Mouse (Mus musculus) heart, embryonic 11.5 days (tissue): ENCODE results near the gene Nutf2-ps1. TPM values are rescaled to one million over a fixed set of nuclear protein-coding genes. Genes with fewer than 3 reads are reported as not detected.

ENCODE experiments used
- ATAC-seq: fragments of 200-750 bp; cut with Nextera tagmentation; replicated peaks from 2 replicates; pipeline ENCODE4 v1.8.0; 2017; ENCODE audit warnings: moderate library complexity; ENCODE audit not compliant: insufficient number of reproducible peaks, low FRiP score, low TSS enrichment
- H3K27ac ChIP-seq: fragments of 300-500 bp; sonication (generic); 2 replicates; pipeline ENCODE4 v1.5.1; 2014; ENCODE audit warnings: mild to moderate bottlenecking, low read depth, low read length
- H3K27me3 ChIP-seq: fragments of 300-500 bp; sonication (generic); 2 replicates; pipeline ENCODE4 v1.6.1; 2014; ENCODE audit warnings: mild to moderate bottlenecking, low read length, mixed read lengths; ENCODE audit not compliant: control insufficient read depth, insufficient read depth
- H3K36me3 ChIP-seq: fragments of 300-500 bp; sonication (generic); 2 replicates; pipeline ENCODE4 v1.6.1; 2014; ENCODE audit warnings: mild to moderate bottlenecking, low read length, moderate library complexity, mixed read lengths; ENCODE audit not compliant: control insufficient read depth, insufficient read depth
- H3K4me1 ChIP-seq: fragments of 300-500 bp; sonication (generic); 2 replicates; pipeline ENCODE4 v1.6.1; 2014; ENCODE audit warnings: low read length; ENCODE audit not compliant: control insufficient read depth, insufficient read depth
- H3K4me2 ChIP-seq: fragments of 300-500 bp; sonication (generic); 2 replicates; pipeline ENCODE4 v1.6.1; 2014; ENCODE audit warnings: mild to moderate bottlenecking, moderate library complexity
- H3K4me3 ChIP-seq: fragments of 300-500 bp; sonication (generic); 2 replicates; pipeline ENCODE4 v1.5.1; 2014; ENCODE audit warnings: low read depth, low read length
- H3K9ac ChIP-seq: fragments of 300-500 bp; sonication (generic); 2 replicates; pipeline ENCODE4 v1.6.1; 2014; ENCODE audit warnings: mild to moderate bottlenecking, low read depth, low read length, moderate library complexity
- H3K9me3 ChIP-seq: fragments of 300-500 bp; sonication (generic); replicated peaks from 2 replicates; pipeline ENCODE4 v1.6.1; 2016; ENCODE audit warnings: low read length; ENCODE audit not compliant: control insufficient read depth
- WGBS: fragments of 180-500 bp; shearing (Covaris S2); extraction: QIAGEN DNeasy Blood & Tissue Kit; methylation state at CpG from one replicate; pipeline ENCODE4 v1.1.7; 2014; ENCODE audit not compliant: insufficient replicate concordance; 5-methylcytosine and 5-hydroxymethylcytosine counted together
- polyA plus RNA-seq: library from polyadenylated mRNA; unstranded; fragments of >200 nt; fragmentation: Nextera tagmentation; extraction: Ambion mirVana; gene quantifications from 2 replicates; pipeline ENCODE4 v1.2.1, GENCODE M21; 2014

The Nutf2-ps1 gene
- polyA plus RNA-seq, 1 experiment from 2014 or later: 283 TPM

GRCm38 (mm10) chr19:53547597-53547996, 41.3 kb downstream of the Nutf2-ps1 start:
- H3K27me3 ChIP-seq: no peaks in the 10 kb centered on the region
- no peak overlapping the region for H3K9ac ChIP-seq
- no peaks in the 10 kb centered on the region for H3K9me3 ChIP-seq
- H3K27ac ChIP-seq: no peak overlapping the region
- no peak overlapping the region for H3K4me3 ChIP-seq
- no peak overlapping the region for H3K4me2 ChIP-seq
- ATAC-seq: no peak
- WGBS: 59% methylated on average over 8 of the region's 8 CpGs
- H3K4me1 ChIP-seq: 0 out of 2 replicates have a peak, but pooled peaks cover 4% of the 10 kb centered on the region
- no peaks in the 10 kb centered on the region for H3K36me3 ChIP-seq

GRCm38 (mm10) chr19:53544923-53545561, 43.8 kb downstream of the Nutf2-ps1 start:
- Histone ChIP-seq H3K36me3 (0 out of 2 replicates have a peak, but pooled peaks cover 8% of the 10 kb centered on the region), H3K4me1 (no peaks in the 10 kb centered on the region), H3K4me3 (no peak overlapping the region), H3K4me2 (no peak overlapping the region), H3K27ac (no peak overlapping the region), H3K27me3 (no peaks in the 10 kb centered on the region), H3K9ac (no peak overlapping the region), H3K9me3 (no peaks in the 10 kb centered on the region)
- ATAC-seq: no peak
- WGBS: 51% methylated on average over 4 of the region's 4 CpGs

- H3K9me3 ChIP-seq: no peaks in the 10 kb centered on the region
- H3K4me2 ChIP-seq: no peak overlapping the region
- H3K36me3 ChIP-seq: 0 out of 2 replicates have a peak, but pooled peaks cover 8% of the 10 kb centered on the region
- H3K9ac ChIP-seq: no peak overlapping the region
- H3K4me3 ChIP-seq: no peak overlapping the region
- WGBS: 29% methylated on average over 5 of the region's 5 CpGs
- H3K4me1 ChIP-seq: no peaks in the 10 kb centered on the region
- no peak for ATAC-seq
- no peak overlapping the region for H3K27ac ChIP-seq
- H3K27me3 ChIP-seq: no peaks in the 10 kb centered on the region
Observed at GRCm38 (mm10) chr19:53543602-53544001, 45.3 kb downstream of the Nutf2-ps1 start.

GRCm38 (mm10) chr19:53539296-53539695, 49.6 kb downstream of the Nutf2-ps1 start:
- no peaks in the 10 kb centered on the region for H3K4me1 ChIP-seq
- no peaks in the 10 kb centered on the region for H3K9me3 ChIP-seq
- no peak overlapping the region for H3K27ac ChIP-seq
- H3K36me3 ChIP-seq: 0 out of 2 replicates have a peak, but pooled peaks cover 12% of the 10 kb centered on the region
- H3K9ac ChIP-seq: no peak overlapping the region
- no peak overlapping the region for H3K4me2 ChIP-seq
- H3K27me3 ChIP-seq: no peaks in the 10 kb centered on the region
- WGBS: 77% methylated on average over 3 of the region's 3 CpGs
- no peak overlapping the region for H3K4me3 ChIP-seq
- no peak for ATAC-seq

- Histone ChIP-seq H3K9ac (no peak overlapping the region), H3K27me3 (no peaks in the 10 kb centered on the region), H3K4me2 (no peak overlapping the region), H3K4me1 (no peaks in the 10 kb centered on the region), H3K4me3 (no peak overlapping the region), H3K9me3 (no peaks in the 10 kb centered on the region), H3K36me3 (peaks cover 12% of the 10 kb centered on the region; the same call in 1 of the 2 replicates), H3K27ac (no peak overlapping the region)
- ATAC-seq: no peak
- 68% methylated on average over 5 of the region's 5 CpGs for WGBS
Observed at GRCm38 (mm10) chr19:53538796-53539195, 50.1 kb downstream of the Nutf2-ps1 start.

Other genes starting within 250 kb of the Nutf2-ps1 start
- gene Gm10197, start 217.3 kb downstream of the Nutf2-ps1 start, polyA plus RNA-seq: 2.1 and 3.5 TPM in 2 replicates
- 38.4 and 40.0 TPM in 2 replicates for gene Smndc1, start 198.5 kb downstream of the Nutf2-ps1 start, polyA plus RNA-seq
- gene Dusp5, start 60.0 kb downstream of the Nutf2-ps1 start, polyA plus RNA-seq: 9.2 and 9.4 TPM in 2 replicates
- gene Smc3, start 11.3 kb upstream of the Nutf2-ps1 start, polyA plus RNA-seq: 53.0 and 56.0 TPM in 2 replicates
- gene Rbm20, start 88.2 kb upstream of the Nutf2-ps1 start, polyA plus RNA-seq: 25.0 and 36.4 TPM in 2 replicates